Mouse (Mus musculus) T-helper 2 cell (primary cell): ENCODE data around the gene Gramd1b.

ENCODE experiments used
- in situ Hi-C: fragments of 300-600 bp; cut with MboI, MseI; formaldehyde crosslinking; loops from one replicate; pipeline ENCODE4 v1.15.1; 2025; ENCODE audit warnings: high pct_unique_total_duplicates

Gene Gramd1b

DNA sequence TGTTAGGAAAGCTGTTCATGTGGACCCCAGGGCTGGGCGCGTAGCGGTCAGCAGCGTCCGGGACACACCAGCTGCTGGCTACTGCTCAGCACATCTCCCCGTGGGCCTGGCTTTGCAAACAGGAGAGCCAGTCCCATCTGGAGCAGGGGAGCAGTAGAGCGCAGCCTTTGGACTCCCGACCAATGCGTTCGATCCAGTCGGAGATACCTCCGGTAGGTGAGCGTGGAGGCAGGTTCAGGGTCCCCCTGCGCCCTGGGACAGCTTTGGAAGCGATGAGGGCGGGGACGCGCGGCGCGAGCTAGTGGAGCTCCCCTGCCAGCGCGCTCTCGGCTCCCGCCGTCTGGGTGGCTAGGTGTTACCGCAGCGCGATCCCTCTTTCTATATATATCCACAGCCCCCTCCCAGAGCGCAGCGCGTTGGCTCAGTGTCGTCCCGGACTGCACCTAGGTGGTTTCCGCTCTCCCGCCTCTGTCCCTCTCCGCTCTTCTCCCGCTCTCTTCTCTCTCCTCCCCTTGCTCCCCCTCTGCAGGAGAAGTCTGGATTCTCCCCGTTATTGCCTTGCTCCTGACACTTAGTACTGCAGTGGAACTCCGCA, at the start of gene Gramd1b:
Gramd1b (minus strand) TSS at position 357 of the 595 bp plus-strand sequence.
- in situ Hi-C loops = loop anchor here (25.0 kb wide), 1 partner anchor 794 kb away; the partner anchor contains the start of genes Olfr150 and Olfr967

DNA sequence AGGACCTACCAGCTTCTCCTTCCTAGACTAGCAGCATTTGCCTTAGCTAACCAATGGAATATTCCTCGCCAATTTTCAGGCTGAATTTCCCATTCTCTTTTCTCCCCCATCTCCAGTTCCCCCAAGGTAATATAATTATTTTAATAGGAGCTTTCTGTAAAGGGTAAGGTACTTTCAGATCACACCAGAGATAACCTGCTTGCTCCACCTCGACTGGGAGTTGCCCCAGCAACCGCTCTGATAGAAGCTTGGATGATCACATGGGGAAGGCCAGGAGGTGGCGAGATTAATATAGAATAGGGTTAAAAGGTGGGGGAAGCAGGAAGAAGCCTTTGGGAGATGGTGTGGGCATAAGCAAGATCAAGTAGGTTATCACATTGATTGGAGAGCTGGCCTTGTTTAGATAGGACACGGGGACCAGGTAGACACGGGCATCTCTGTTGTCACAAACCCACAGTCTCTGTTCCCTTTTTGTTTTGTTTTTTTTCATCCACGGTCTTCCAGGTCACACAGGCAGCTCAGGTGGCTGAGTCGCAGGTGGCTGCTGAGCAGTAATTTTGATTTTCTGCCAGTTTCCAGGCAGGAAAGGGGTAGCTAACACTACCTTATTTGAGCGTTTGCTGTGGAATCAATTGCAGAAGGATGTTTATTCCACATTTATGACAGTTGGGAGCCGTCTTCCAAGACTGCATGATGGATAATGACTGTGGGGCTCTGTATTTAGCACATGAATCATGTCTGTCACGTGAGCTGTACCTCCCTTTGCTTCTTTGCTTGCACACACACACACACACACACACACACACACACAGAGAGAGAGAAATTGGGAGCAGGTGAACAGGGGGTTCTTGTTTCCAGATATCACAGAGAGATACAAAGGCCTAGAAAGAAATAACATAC, 47.8 kb upstream of the Gramd1b start:
- in situ Hi-C loops = loop anchor here (25.0 kb wide), 1 partner anchor 167 kb away; no protein-coding TSS in a partner anchor

DNA sequence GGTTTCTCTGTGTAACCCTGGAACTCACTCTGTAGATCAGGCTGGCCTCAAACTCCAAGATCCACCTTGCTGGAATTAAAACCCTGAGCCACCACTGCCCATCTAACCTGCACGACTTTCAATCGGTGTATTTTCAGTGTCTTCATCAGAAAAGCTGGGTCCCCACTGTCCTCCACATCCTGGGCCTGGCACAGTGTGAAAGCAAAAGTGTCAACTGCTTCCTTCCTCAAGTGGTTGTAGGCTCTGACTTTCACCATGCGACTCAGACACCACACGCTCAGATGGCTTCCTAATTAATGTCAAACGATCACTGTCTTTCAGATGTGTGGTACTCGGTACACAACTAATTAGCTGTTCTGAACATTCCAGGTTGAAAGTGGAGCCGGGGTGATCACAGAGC, 45.9 kb upstream of the Gramd1b start:
- in situ Hi-C loops = loop anchor here (25.0 kb wide), 1 partner anchor 165 kb away; no protein-coding TSS in a partner anchor

DNA sequence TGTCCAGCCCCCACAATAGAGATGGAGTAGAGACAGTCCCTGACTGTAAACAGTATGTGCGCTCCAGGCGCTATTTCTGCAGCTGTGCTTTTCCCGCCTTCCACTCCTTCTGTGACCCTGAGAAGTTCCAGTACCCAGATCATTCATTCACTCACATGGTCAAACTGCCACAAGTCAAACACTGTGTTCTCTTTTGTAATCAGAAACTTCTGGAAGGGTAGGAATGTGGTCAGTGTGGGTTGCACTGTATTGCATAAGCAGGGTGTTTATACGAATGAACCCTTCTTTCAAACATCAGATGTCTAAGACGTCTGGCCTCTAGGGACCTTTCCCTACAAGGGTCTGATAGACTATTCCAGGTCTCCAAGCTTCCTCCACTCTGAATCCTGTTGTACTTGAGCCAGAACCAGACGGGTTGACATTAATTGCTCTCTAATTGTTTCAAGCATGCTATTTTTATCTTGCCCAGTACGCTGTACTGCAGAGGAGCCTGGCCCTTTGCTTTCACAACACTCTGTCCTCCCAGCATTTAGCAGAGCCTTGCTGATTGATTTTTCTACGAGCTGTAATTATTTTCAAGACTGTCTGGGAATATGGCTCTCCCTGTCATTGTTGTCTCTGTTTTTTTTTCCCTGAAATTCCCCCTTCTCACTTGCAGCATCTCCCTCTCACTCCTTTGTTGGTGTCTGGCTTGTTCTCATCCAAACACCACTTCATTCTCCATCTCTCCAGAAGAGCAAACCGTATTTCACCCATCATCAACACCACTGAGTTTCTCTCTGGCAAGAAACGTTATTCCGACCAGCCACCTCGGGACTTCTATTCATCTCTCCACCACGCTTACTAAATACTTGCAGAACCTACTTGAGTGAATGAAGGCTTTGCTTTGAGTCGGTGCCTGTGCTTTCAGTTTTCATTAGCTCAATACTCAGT, 44.1 kb upstream of the Gramd1b start:
- in situ Hi-C loops = loop anchor here (25.0 kb wide), 1 partner anchor 163 kb away; no protein-coding TSS in a partner anchor

DNA sequence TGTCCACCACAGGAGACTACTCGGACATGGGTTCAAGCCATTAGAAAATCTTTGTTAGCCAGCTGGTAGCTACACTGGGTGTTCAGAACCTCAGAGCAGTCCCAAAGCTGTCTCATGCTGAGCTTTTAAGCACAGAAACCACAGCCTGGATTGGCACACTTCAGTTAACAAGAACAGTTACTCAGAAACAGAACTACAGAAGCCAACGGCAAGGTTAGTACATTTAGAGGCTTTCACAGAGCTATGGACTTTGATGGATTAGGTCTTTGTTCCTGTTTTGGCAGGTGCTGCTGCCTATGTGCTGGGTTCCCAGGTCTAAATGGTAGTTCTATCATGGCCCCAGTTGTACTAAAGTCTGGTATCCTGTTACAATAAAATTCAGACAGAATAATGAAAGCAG, 40.1 kb upstream of the Gramd1b start:
- in situ Hi-C loops = no loop called here

DNA sequence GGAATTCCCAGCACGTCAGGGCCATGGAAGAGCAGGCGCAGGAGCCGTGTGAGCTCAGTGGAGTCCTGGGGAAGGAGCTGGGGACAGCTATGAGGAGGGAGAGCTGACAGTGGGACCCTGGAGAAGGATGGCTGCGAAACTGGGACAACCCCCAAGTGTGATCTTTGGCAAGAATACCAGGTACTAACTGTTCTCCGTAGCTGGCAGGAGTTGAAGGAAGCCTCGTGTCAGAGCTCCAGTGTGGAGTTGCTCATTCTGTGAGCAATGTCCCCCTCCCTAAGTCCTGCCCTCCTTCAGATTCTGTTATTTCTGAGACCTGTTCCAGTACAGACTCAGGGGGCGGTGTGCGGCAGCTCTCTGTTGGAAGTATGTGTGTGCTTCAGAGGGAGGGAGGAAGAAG, 36.9 kb upstream of the Gramd1b start:
- in situ Hi-C loops = no loop called here

DNA sequence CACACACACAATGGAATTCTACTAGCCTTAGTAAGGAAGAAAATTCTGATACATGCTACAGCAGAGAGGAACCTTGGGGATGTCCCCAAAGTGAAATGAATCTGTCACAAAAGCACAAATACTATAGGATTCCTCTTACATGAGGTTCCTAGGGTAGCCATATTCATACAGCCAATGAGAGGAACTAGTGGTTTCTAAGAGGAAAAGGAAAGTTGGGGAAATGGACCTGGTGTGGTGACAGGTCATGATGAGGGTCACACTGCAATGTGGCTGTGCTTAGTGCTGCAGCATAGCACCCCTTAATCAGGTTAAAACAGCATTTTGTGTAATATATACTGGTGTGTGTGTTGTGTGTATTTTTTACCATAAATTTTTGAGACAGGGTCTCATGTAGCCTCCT, 32.6 kb upstream of the Gramd1b start:
- in situ Hi-C loops = no loop called here

DNA sequence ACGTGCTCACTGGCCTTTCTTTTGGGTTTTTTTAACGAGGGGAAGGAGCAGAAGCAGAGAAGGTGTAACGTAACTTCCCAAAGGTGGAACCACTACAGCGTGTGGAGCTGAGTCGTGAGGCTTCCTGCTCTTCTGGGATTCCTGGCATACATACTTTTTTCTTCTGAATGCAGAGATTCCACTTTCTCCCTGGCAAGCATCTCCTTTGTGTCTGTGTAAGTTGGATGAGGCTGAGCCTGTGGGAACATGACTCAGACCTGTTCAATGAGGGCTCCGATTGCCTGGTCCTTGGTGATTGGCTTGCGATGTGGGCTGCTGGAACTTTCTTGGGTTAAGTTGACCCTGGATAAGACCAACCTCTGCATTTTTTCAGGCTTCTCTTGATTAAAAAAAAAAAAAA, 28.5 kb upstream of the Gramd1b start:
- in situ Hi-C loops = no loop called here

DNA sequence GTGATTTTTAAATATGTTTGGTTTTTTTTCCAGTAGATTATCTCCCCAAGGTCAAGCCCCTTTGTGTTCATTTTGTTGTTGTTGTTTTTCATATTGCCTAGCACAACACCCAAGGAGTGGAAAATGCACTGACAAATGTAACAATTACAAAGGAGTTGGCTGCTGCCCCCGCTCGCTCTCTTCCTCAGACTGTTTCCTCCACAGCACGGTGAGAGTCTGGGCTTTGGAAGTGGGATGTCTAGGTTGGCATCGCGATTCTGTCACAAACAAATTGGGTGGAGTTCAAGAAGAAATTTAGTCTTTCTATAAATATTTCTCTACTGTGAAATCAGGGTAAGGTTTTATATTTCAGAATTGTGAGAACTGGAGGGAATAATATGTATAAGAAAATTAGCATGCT, 26.6 kb upstream of the Gramd1b start:
- in situ Hi-C loops = no loop called here

DNA sequence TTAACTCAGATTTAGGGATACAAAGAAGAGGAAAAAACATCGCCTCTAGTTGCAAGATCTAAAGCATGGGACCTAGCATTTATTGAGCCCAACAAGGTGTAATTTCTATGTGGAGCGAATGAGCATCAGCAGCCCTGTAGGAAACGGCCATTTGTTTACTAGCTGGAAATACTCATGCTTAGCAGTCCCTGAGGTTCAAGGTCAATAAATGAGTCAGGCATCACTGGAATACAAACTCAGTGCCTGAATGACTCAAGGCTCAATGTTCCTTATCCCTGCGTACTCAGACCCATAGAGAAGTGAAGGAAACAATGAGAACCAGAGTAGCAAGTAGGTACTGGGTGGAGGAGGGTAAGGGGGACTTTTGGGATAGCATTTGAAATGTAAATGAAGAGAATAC, 25.2 kb upstream of the Gramd1b start:
- in situ Hi-C loops = no loop called here

DNA sequence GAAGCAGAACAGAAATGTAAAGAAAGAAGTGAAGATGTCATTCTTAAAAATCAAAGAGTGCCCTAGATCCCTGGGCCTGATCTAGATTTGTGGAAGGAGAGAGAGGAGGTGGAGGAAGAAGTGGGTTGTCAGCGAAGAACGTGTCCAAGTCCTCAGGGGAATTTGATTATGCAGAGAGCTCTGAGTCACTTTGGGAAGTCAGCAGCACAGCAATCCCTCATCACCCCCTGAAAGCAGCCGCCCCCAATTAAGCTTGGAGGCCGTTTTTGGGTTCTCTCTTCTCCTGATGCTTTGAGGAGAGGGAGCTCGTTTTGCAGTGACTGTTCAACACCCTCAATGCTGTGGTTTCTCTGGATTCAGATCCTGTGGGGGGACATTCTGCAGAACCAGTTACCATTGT, 24.1 kb upstream of the Gramd1b start:
- in situ Hi-C loops = no loop called here

DNA sequence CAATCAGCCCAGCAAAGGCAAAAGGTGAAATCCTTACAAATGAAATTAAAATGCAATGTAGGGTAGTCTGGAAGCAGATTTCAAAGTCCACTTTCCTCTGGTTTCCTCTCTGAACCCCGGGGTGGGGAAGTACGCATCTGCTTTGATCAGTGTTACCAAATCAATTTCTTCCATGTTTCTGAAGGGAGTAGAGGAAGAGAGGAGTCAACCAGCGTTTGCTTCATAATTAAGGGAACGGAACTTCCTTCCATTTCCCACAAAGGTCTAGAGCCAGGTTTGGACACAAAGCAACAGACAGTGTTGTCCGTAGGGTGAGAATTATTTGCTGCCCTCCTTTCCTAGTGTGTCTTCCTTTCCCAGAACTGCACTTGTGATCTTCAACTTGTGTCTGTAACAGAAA, 16.7 kb upstream of the Gramd1b start:
- in situ Hi-C loops = loop anchor here (25.0 kb wide), 1 partner anchor 811 kb away; the partner anchor contains the start of genes Olfr150 and Olfr967

DNA sequence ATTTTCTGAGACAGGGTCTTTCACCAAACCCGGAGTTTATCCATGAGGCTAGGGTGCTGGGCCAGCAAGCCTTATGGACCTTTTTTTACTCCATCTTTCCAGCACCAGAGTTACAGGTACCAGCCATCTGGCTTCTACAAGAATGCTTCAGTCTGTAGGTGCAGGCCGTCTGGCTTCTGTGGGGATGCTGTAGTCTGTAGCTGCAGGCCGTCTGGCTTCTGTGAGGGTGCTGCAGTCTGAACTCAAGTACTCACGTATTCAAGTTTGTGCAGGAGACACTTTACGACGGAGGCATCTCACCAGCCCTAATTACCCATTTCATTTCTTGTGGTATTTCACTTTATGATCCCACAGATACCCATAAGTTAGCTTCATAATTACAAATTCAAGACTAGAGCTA, 14.0 kb upstream of the Gramd1b start:
- in situ Hi-C loops = loop anchor here (25.0 kb wide), 1 partner anchor 808 kb away; the partner anchor contains the start of genes Olfr150 and Olfr967

DNA sequence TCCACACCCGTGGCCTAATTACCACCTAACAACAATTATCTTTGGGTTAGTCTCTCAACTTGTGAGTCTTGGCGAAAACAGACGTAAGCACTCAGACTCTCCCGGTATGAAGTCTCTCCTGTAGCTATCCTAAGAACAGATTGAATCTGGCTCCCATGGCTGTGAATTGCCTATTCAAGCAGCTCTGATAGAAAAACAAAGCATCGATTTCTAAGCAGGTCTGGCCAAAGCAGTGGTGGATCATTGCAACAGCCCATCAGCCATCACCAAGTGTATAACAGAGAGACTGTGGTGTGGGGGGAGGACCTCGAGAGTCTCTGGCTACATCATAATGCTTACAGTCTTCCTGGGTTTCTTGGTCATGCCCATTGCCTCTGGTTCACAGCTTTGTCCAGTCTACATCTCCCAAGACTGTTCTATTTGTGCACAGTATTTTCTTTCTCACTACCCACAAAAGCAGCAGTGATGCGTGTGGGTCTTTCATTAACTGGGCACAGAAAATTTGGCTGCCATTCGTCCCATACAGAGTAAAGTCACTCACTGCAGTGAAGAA, 8.5 kb upstream of the Gramd1b start:
- in situ Hi-C loops = loop anchor here (25.0 kb wide), 1 partner anchor 802 kb away; the partner anchor contains the start of genes Olfr150 and Olfr967

DNA sequence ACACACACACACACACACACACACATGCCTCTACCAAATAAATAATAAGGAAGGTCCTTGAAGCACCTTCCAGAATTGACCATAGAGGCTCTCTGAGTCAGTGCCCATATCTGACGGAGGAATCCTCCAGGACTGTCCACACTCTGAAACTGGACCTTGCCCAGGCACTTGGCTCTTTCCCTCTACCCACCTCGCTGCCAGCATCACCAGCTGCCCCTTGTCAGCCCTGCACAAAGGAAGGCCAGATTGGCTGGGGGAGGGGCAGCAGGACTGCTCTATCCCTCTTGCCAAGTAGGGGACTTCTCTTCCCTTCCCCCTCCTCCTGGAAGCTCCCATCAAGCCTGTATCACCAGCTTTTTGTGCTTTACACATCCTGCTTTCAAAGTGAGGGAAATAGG, 6.5 kb upstream of the Gramd1b start:
- in situ Hi-C loops = loop anchor here (25.0 kb wide), 1 partner anchor 800 kb away; the partner anchor contains the start of genes Olfr150 and Olfr967

DNA sequence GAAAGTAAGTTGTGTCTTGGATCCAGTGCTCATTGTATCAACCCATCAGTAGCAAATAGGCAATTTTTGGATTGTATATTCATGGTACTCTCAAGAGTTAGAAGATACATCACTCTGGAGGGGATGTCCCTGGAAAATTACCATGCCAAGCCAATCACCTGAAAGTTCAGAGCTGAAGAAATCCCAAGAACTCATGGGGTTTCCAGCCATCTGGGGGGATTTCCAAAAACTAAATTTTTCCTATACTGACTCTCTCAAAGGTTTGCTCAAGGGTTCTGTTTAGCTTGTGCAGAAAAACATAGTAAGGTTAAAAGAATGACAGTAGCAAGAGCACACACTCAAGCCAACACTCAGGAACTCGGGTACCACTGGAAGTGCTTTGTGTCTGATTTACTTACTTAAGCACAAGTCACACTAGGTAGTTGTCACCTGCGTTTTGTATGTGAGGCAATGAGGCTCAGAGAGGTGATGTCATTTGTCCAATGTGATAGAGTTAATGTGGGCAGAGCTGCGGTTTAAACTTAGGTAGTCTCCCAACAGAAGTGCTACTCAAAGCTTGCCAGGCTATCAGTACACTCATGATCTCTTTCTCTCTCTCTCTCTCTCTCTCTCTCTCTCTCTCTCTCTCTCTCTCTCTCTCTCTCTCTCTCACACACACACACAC, 6.0 kb upstream of the Gramd1b start:
- in situ Hi-C loops = loop anchor here (25.0 kb wide), 1 partner anchor 800 kb away; the partner anchor contains the start of genes Olfr150 and Olfr967

DNA sequence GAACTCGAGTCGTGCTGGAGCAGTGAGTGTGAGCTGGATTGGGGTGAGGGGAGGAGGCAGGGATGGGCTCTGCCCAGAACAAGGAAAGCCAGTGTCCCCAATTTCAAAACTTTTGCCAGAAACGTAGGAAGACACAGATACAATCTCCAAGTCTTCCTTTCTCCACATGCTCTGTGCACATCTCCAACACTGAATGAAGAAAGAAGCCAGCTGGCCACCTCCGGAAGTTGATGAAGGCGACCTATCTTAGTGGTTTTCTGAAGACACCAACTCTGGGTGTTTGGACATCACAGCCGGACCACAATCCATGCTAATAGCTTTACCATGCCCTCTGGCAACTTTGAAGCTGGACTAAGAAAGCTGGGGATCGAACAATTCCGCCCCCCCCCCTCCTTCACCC, 647 bp downstream of the Gramd1b start:
- in situ Hi-C loops = loop anchor here (25.0 kb wide), 1 partner anchor 793 kb away; the partner anchor contains the start of genes Olfr150 and Olfr967

DNA sequence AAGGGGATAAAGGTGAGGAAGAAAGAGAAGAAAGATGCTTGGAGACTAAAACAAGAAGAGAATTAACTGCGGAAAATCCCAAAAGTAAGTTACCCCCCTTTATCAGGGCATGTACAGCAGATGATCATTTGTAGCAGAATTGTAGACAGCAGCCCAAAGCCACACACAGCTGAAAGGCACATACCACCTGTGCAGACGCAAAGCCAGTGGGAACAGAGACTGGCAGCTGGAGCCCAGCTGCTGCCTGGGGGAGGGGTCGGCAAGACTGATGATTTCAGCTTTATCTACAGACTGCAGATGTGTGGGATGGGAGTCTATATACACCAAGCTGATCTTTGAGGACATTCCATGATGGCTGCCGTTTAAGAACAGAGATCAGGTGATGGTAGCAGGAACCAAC, 2.5 kb downstream of the Gramd1b start:
- in situ Hi-C loops = loop anchor here (25.0 kb wide), 1 partner anchor 791 kb away; the partner anchor contains the start of genes Olfr150 and Olfr967

DNA sequence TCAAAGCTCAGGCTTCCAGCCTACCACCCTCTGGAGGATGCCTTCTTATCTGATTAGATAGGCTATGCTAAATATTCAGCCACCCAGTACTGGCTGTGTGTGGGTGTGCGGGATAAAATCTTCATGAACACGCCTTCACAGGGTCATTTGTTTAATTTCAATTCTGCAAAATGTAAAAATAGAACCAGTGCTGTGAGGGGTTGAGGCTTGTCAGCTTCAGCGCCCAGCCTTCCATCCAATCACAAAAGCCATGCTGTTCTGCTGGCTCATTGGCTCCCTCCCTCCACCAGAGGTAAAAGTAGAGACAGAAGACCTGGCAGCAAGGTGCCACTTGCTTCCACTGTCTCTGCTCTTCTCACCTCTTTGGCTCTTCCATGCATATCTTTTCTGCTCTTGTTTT, 4.3 kb downstream of the Gramd1b start:
- in situ Hi-C loops = loop anchor here (25.0 kb wide), 1 partner anchor 790 kb away; the partner anchor contains the start of genes Olfr150 and Olfr967

DNA sequence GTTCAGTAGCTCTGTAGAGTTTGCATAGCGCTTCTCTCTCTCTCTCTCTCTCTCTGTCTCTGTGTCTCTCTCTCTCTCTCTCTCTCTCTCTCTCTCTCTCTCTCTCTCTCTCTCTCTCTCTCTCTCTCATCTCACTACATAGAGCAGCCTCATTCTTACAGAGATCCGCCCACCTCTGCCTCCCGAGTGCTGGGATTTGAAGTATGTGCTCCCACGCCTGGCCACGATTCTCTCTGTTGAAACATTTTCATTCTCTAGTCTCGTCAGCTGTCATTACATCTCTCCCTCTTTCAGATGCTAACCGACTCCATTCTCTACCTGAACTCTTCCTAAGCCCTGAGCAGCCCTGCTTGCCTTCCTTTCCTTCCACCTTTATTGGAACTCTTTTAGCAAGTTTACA, 9.0 kb downstream of the Gramd1b start:
- in situ Hi-C loops = no loop called here
